Mouse (Mus musculus) liver, embryonic 14.5 days (tissue): ENCODE data around the gene Flt3l. TPM values are rescaled to one million over a fixed set of nuclear protein-coding genes. Genes with fewer than 3 reads are reported as not detected.

ENCODE experiments used
- ATAC-seq: fragments of 200-750 bp; cut with Nextera tagmentation; 2 replicates; pipeline ENCODE4 v1.8.0; 2017; ENCODE audit warnings: moderate number of reproducible peaks, mild to moderate bottlenecking, moderate library complexity; ENCODE audit not compliant: insufficient read depth
- DNase-seq, 3 experiments: peaks; one replicate each; pipeline ENCODE4 v3.0.0-alpha.2; 2012 to 2013; ENCODE audit warnings: low read depth in 3 of 3, low spot score in 3 of 3
- H3K27ac ChIP-seq: fragments of 300-500 bp; sonication (generic); 2 replicates; pipeline ENCODE4 v1.5.1; 2014; ENCODE audit warnings: moderate library complexity, mild to moderate bottlenecking, control low read depth, inconsistent platforms
- H3K27me3 ChIP-seq: fragments of 300-500 bp; sonication (generic); 2 replicates; pipeline ENCODE4 v1.6.1; 2014; ENCODE audit warnings: mild to moderate bottlenecking, low read length, moderate library complexity; ENCODE audit not compliant: control insufficient read depth, insufficient read depth
- H3K36me3 ChIP-seq: fragments of 300-500 bp; sonication (generic); replicated peaks from 2 replicates; pipeline ENCODE4 v1.6.1; 2014; ENCODE audit warnings: low read depth; ENCODE audit not compliant: control insufficient read depth, insufficient read depth
- H3K4me1 ChIP-seq, 2 experiments: fragments of 200-500 bp in 1 of 2; fragments of 300-500 bp in 1 of 2; sonication (generic) in 1 of 2; replicated peaks; 2 replicates each; pipeline ENCODE4 v1.6.1; 2012 to 2014; ENCODE audit warnings: antibody characterized with exemption in 1 of 2, inconsistent platforms in 1 of 2, low read length in 1 of 2; ENCODE audit not compliant: control insufficient read depth in 2 of 2, insufficient read depth in 2 of 2
- H3K4me2 ChIP-seq: fragments of 300-500 bp; sonication (generic); 2 replicates; pipeline ENCODE4 v1.6.1; 2014; ENCODE audit warnings: low read depth, mild to moderate bottlenecking, control low read depth, moderate library complexity
- H3K4me3 ChIP-seq, 2 experiments: fragments of 200-500 bp in 1 of 2; fragments of 300-500 bp in 1 of 2; sonication (generic) in 1 of 2; 2 replicates each; pipeline ENCODE4 v1.5.1; 2012 to 2014; ENCODE audit warnings: low read depth in 2 of 2, low read length in 2 of 2, mild to moderate bottlenecking in 2 of 2, control low read depth in 1 of 2, inconsistent platforms in 1 of 2, moderate library complexity in 1 of 2; ENCODE audit not compliant: insufficient read depth in 1 of 2
- H3K9ac ChIP-seq: fragments of 300-500 bp; sonication (generic); replicated peaks from 2 replicates; pipeline ENCODE4 v1.6.1; 2014; ENCODE audit warnings: mild to moderate bottlenecking, control low read depth, moderate library complexity
- H3K9me3 ChIP-seq: fragments of 300-500 bp; sonication (generic); 2 replicates; pipeline ENCODE4 v1.6.1; 2016; ENCODE audit warnings: low read length, mixed read lengths; ENCODE audit not compliant: control insufficient read depth
- CTCF ChIP-seq: IDR thresholded peaks from 2 replicates; pipeline ENCODE4 v1.5.1; 2016; ENCODE audit warnings: antibody characterized with exemption, low read depth, control low read depth
- EP300 ChIP-seq: IDR thresholded peaks from 2 replicates; pipeline ENCODE4 v1.6.1; 2016; ENCODE audit warnings: antibody characterized with exemption, low read depth
- WGBS: fragments of 180-500 bp; shearing (Covaris S2); extraction: QIAGEN DNeasy Blood & Tissue Kit; methylation state at CpG from one replicate; pipeline ENCODE4 v1.1.7; 2014; ENCODE audit not compliant: insufficient replicate concordance; 5-methylcytosine and 5-hydroxymethylcytosine counted together
- polyA plus RNA-seq, 2 experiments: library from polyadenylated mRNA; depleted of rRNA in 1 of 2; stranded (reverse) in 1 of 2; unstranded in 1 of 2; fragments of >200 nt; fragmentation: Nextera tagmentation in 1 of 2; extraction: Ambion mirVana in 1 of 2; gene quantifications; 2 replicates each; pipeline versions ENCODE4 v1.2.1 to v1.2.3; 2012 to 2014

Gene Flt3l
- polyA plus RNA-seq, 2 experiments = 3.9 to 12.1 TPM

DNA sequence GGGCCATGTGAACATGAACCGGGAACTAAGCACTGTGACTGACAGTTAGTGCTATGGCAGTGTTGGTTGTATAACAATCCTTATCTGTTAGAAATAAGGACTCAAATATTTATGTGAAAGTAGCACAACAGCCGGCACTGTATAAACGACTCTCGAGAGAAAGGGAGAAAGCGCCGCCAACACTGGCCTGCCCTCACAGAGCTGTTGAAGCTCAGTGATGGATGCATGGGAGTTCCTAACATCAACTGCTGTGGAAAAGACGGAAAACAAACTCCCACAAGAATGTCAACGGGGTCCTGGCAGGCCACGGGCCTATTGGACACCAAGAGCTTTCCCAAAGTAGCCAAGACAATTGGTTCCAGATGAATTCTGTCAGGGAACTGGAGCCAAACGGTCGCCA, 15.1 kb upstream of the Flt3l start:
- ATAC-seq (no peak), DNase-seq (no peak)
- 70% methylated on average over 11 of the region's 11 CpGs for WGBS
- no peak overlapping the region for H3K27ac ChIP-seq
- H3K4me2 ChIP-seq = no peak overlapping the region
- no peaks in the 10 kb centered on the region for H3K9me3 ChIP-seq
- H3K27me3 ChIP-seq = no peaks in the 10 kb centered on the region
- TF ChIP-seq EP300 (no peak), CTCF (no peak)
- no peak overlapping the region for H3K4me3 ChIP-seq
- no peaks in the 10 kb centered on the region for H3K36me3 ChIP-seq
- H3K9ac ChIP-seq = no peak overlapping the region
- peaks cover 10 to 11% of the 10 kb centered on the region in 2 experiments; a peak in 3 of 4 replicates for H3K4me1 ChIP-seq

DNA sequence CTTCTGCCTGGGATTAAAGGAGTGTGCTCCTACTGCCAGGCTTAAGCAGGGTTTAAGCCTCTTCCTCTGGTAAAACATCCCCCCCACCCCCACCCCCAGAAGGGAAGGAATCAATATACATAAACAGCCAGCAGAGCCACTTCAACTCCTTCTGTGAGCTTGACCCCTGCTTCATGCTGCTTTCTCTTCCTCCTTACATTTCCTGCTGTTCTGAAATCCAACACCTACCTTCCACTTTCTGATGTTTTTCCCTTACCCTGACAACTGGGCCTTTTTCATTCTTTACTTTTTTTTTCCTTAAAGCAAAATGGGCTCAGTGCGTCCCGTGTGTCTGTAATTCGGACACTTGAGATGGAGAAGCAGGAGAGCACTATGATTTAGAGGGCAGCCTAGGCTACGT, 14.1 kb upstream of the Flt3l start:
- TF ChIP-seq CTCF (no peak), EP300 (no peak)
- no peak overlapping the region for H3K4me2 ChIP-seq
- peaks cover 10 to 11% of the 10 kb centered on the region in 2 experiments; a peak in 3 of 4 replicates for H3K4me1 ChIP-seq
- no peak overlapping the region for H3K27ac ChIP-seq
- WGBS = 70% methylated on average over 4 of the region's 4 CpGs
- DNase-seq (no peak), ATAC-seq (no peak)
- H3K4me3 ChIP-seq = no peak overlapping the region
- H3K27me3 ChIP-seq = no peaks in the 10 kb centered on the region
- H3K9ac ChIP-seq = no peak overlapping the region
- no peaks in the 10 kb centered on the region for H3K9me3 ChIP-seq
- no peaks in the 10 kb centered on the region for H3K36me3 ChIP-seq

DNA sequence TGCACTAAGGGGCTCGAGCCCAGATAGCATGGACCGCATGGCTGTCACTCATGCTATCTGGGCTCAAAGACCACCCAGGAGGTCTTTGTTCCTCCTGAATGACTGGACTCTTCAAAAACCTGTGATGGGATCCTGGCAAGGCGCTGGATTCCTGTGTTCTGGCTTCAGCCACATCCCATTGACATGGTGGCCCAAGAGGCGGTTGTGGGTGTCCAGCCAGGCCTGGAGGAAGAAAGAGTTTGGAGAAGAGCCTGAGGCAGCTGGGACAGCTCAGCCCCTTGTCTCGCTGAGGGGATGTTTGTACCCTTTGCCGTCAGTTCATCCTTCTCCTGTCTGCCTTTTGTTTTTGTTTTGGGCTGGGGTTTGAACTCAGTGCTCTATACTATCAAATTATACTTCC, 13.3 kb upstream of the Flt3l start:
- H3K4me2 ChIP-seq = no peak overlapping the region
- H3K9me3 ChIP-seq = no peaks in the 10 kb centered on the region
- no peak overlapping the region for H3K27ac ChIP-seq
- no peak for DNase-seq
- H3K4me1 ChIP-seq = peaks cover 6 to 11% of the 10 kb centered on the region in 2 experiments; a peak in 3 of 4 replicates
- no peak overlapping the region for H3K9ac ChIP-seq
- no peak overlapping the region for H3K4me3 ChIP-seq
- 79% methylated on average over 6 of the region's 6 CpGs for WGBS
- no peaks in the 10 kb centered on the region for H3K36me3 ChIP-seq
- no peak for TF ChIP-seq EP300
- no peak for TF ChIP-seq CTCF
- ATAC-seq = no peak
- no peaks in the 10 kb centered on the region for H3K27me3 ChIP-seq

DNA sequence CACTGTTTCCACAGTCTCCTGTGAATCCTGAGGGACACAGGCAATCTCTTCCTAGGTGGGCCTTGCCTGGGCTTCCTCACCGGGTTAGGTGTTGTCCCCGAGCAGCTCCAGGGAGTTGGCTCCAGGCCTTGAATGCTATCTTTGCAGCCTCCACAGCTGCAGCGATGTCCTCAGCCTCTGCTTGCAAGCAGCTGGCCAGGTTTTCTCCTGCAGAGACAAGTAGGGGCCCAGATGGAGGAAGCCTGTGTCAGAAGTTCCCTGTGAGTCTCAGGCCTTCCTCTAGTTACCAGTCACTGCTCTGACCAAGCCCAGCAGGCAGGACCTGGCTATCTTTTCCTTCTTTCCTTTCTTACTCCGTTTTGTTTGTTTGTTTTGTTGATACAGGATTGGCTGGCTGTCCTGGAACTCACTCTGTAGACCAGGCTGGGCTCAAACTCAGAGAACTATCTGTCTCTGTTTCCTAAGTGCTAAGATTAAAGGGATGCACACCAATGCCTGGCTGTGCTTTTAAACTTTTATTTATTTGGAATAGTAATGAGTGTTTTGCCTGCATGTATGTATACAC, 12.4 kb upstream of the Flt3l start:
- Histone ChIP-seq H3K9ac (no peak overlapping the region), H3K27ac (no peak overlapping the region)
- whole genome bisulfite sequencing = 60% methylated on average over 4 of the region's 4 CpGs

DNA sequence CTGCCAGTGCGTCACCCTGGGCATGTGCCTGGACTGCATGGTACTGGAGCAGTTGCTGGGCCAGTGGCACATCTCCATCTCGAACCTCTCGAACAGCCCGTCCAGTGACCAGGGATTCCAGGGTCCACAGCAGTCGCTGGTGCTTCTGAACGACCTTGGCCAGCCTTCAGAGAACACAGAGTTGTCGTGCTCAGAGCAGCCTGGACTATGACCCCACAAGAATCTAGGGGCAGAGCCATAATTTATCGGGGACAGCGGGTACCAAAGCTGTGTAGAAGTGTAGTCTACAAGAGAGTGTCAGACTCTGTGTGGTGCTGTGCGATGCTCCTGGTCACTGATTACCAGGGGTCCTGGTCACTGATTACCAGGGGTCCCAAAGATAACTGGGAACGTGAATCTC, 11.7 kb upstream of the Flt3l start:
- no peaks in the 10 kb centered on the region for H3K27me3 ChIP-seq
- ATAC-seq (no peak), DNase-seq (no peak)
- H3K4me3 ChIP-seq = no peak overlapping the region
- TF ChIP-seq CTCF (no peak), EP300 (no peak)
- H3K27ac ChIP-seq = no peak overlapping the region
- H3K36me3 ChIP-seq = no peaks in the 10 kb centered on the region
- no peak overlapping the region for H3K4me2 ChIP-seq
- no peaks in the 10 kb centered on the region for H3K9me3 ChIP-seq
- no peak overlapping the region for H3K9ac ChIP-seq
- peaks cover 0 to 7% of the 10 kb centered on the region in 2 experiments; a peak in 1 of 4 replicates for H3K4me1 ChIP-seq
- whole genome bisulfite sequencing = 81% methylated on average over 11 of the region's 11 CpGs

More for the DNA sequence above, 12.4 kb upstream of the Flt3l start:
- no peak for TF ChIP-seq CTCF
- no peak for TF ChIP-seq EP300
- peaks cover 5 to 10% of the 10 kb centered on the region in 2 experiments; a peak in 3 of 4 replicates for H3K4me1 ChIP-seq
- ATAC-seq (no peak), DNase-seq (no peak)
- no peaks in the 10 kb centered on the region for H3K9me3 ChIP-seq
- H3K27me3 ChIP-seq = no peaks in the 10 kb centered on the region
- H3K4me2 ChIP-seq = no peak overlapping the region
- no peak overlapping the region for H3K4me3 ChIP-seq
- no peaks in the 10 kb centered on the region for H3K36me3 ChIP-seq
